Mouse (Mus musculus) limb, embryonic 13.5 days (tissue): ENCODE data around the gene Unc93a. TPM values are rescaled to one million over a fixed set of nuclear protein-coding genes. Genes with fewer than 3 reads are reported as not detected.
"Not testable (repeated sequence)": the region's sequence is repeated elsewhere in the genome, so short reads cannot be mapped to it uniquely, and the experiment has no call there.

Source experiments
- ATAC-seq: fragments of 200-750 bp; cut with Nextera tagmentation; 2 replicates; pipeline ENCODE4 v1.8.0; 2017; ENCODE audit warnings: low read depth, moderate number of reproducible peaks, moderate TSS enrichment; ENCODE audit not compliant: low FRiP score
- H3K27ac ChIP-seq: fragments of 300-500 bp; sonication (generic); 2 replicates; pipeline ENCODE4 v1.5.1; 2015; ENCODE audit warnings: inconsistent platforms, mild to moderate bottlenecking, moderate library complexity
- H3K27me3 ChIP-seq: fragments of 300-500 bp; sonication (generic); 2 replicates; pipeline ENCODE4 v1.6.1; 2015; ENCODE audit warnings: mild to moderate bottlenecking, inconsistent platforms
- H3K36me3 ChIP-seq: fragments of 300-500 bp; sonication (generic); 2 replicates; pipeline ENCODE4 v1.6.1; 2015; ENCODE audit warnings: inconsistent platforms, mild to moderate bottlenecking, moderate library complexity
- H3K4me1 ChIP-seq: fragments of 300-500 bp; sonication (generic); 2 replicates; pipeline ENCODE4 v1.6.1; 2015; ENCODE audit warnings: inconsistent platforms
- H3K4me2 ChIP-seq: fragments of 300-500 bp; sonication (generic); replicated peaks from 2 replicates; pipeline ENCODE4 v1.6.1; 2015; ENCODE audit warnings: inconsistent platforms, mild to moderate bottlenecking, moderate library complexity
- H3K4me3 ChIP-seq: fragments of 300-500 bp; sonication (generic); 2 replicates; pipeline ENCODE4 v1.5.1; 2015; ENCODE audit warnings: moderate library complexity, mild to moderate bottlenecking, inconsistent platforms
- H3K9ac ChIP-seq: fragments of 300-500 bp; sonication (generic); 2 replicates; pipeline ENCODE4 v1.6.1; 2015; ENCODE audit warnings: mild to moderate bottlenecking, inconsistent platforms
- H3K9me3 ChIP-seq: fragments of 300-500 bp; sonication (generic); 2 replicates; pipeline ENCODE4 v1.6.1; 2016; ENCODE audit warnings: inconsistent platforms
- WGBS: fragments of 180-500 bp; shearing (Covaris S2); methylation state at CpG from one replicate; pipeline ENCODE4 v1.1.7; 2015; 5-methylcytosine and 5-hydroxymethylcytosine counted together
- polyA plus RNA-seq: library from polyadenylated mRNA; unstranded; fragments of >200 nt; fragmentation: Nextera tagmentation; extraction: Ambion mirVana; gene quantifications from 2 replicates; pipeline ENCODE4 v1.2.1, GENCODE M21; 2015

Gene Unc93a
- polyA plus RNA-seq, 1 experiment from 2014 or later, result 0.09 TPM

- not testable (repeated sequence) for H3K9me3 ChIP-seq, H3K9ac ChIP-seq, H3K4me1 ChIP-seq, H3K27ac ChIP-seq, ATAC-seq, H3K27me3 ChIP-seq, H3K4me2 ChIP-seq, H3K36me3 ChIP-seq, H3K4me3 ChIP-seq
- 73% methylated on average over 9 of the region's 11 CpGs for WGBS
Observed at GRCm38 (mm10) chr17:13129737-13130465, 1.7 kb downstream of the Unc93a start.

GRCm38 (mm10) chr17:13129324-13129723 is 2.3 kb downstream of the Unc93a start:
- not testable (repeated sequence) for H3K27ac ChIP-seq, H3K27me3 ChIP-seq, H3K36me3 ChIP-seq, H3K4me1 ChIP-seq, H3K4me2 ChIP-seq, ATAC-seq, H3K9me3 ChIP-seq, H3K9ac ChIP-seq, H3K4me3 ChIP-seq
- WGBS, result no CpG with 5 or more reads among the region's 3 CpGs

- not testable (repeated sequence) for H3K4me1 ChIP-seq, H3K9me3 ChIP-seq, ATAC-seq, H3K9ac ChIP-seq, H3K4me3 ChIP-seq, H3K27me3 ChIP-seq, H3K36me3 ChIP-seq, H3K27ac ChIP-seq, H3K4me2 ChIP-seq
- WGBS, result 43% methylated on average over 2 of the region's 3 CpGs
Observed at GRCm38 (mm10) chr17:13124241-13124640, 7.4 kb downstream of the Unc93a start.

- not testable (repeated sequence) for H3K9ac ChIP-seq, H3K4me3 ChIP-seq, H3K9me3 ChIP-seq, H3K27me3 ChIP-seq, H3K27ac ChIP-seq, H3K4me1 ChIP-seq, H3K4me2 ChIP-seq, H3K36me3 ChIP-seq, ATAC-seq
- WGBS, result 97% methylated on average over 2 of the region's 5 CpGs
Observed at GRCm38 (mm10) chr17:13123308-13124038, 8.1 kb downstream of the Unc93a start.

GRCm38 (mm10) chr17:13112504-13113291 is 18.9 kb downstream of the Unc93a start:
- H3K9ac ChIP-seq, H3K36me3 ChIP-seq, H3K4me3 ChIP-seq, H3K4me1 ChIP-seq, H3K27me3 ChIP-seq, H3K4me2 ChIP-seq, H3K9me3 ChIP-seq, H3K27ac ChIP-seq, ATAC-seq: not testable (repeated sequence)
- WGBS, result 50% methylated on average over 3 of the region's 9 CpGs

GRCm38 (mm10) chr17:13106563-13106962 is 25.0 kb downstream of the Unc93a start:
- H3K9me3 ChIP-seq, H3K27ac ChIP-seq, H3K4me2 ChIP-seq, H3K36me3 ChIP-seq, H3K4me1 ChIP-seq, H3K27me3 ChIP-seq, H3K4me3 ChIP-seq, H3K9ac ChIP-seq, ATAC-seq: not testable (repeated sequence)
- 85% methylated on average over 5 of the region's 5 CpGs for WGBS

- H3K4me2 ChIP-seq, H3K4me1 ChIP-seq, H3K9me3 ChIP-seq, H3K9ac ChIP-seq, H3K27me3 ChIP-seq, ATAC-seq, H3K4me3 ChIP-seq, H3K36me3 ChIP-seq, H3K27ac ChIP-seq: not testable (repeated sequence)
- WGBS, result 84% methylated on average over 3 of the region's 4 CpGs
Observed at GRCm38 (mm10) chr17:13092960-13093359, 38.6 kb downstream of the Unc93a start.

- 68% methylated on average over 7 of the region's 8 CpGs for WGBS
- not testable (repeated sequence) for H3K4me2 ChIP-seq, H3K9ac ChIP-seq, H3K9me3 ChIP-seq, H3K4me3 ChIP-seq, ATAC-seq, H3K27ac ChIP-seq, H3K4me1 ChIP-seq, H3K36me3 ChIP-seq, H3K27me3 ChIP-seq
Observed at GRCm38 (mm10) chr17:13092100-13092764, 39.4 kb downstream of the Unc93a start.

- H3K9ac ChIP-seq, H3K27me3 ChIP-seq, H3K36me3 ChIP-seq, H3K9me3 ChIP-seq, ATAC-seq, H3K4me1 ChIP-seq, H3K27ac ChIP-seq, H3K4me2 ChIP-seq, H3K4me3 ChIP-seq: not testable (repeated sequence)
- 44% methylated on average over 1 of the region's 1 CpGs for WGBS
Observed at GRCm38 (mm10) chr17:13091510-13091909, 40.1 kb downstream of the Unc93a start.

- not testable (repeated sequence) for H3K9me3 ChIP-seq, H3K27me3 ChIP-seq, H3K4me2 ChIP-seq, ATAC-seq, H3K9ac ChIP-seq, H3K36me3 ChIP-seq, H3K4me3 ChIP-seq, H3K4me1 ChIP-seq, H3K27ac ChIP-seq
- 75% methylated on average over 4 of the region's 5 CpGs for WGBS
Observed at GRCm38 (mm10) chr17:13069227-13069626, 62.4 kb downstream of the Unc93a start.

- H3K27me3 ChIP-seq, result not testable (repeated sequence)
Observed at GRCm38 (mm10) chr17:13067864-13068385, 63.7 kb downstream of the Unc93a start.

GRCm38 (mm10) chr17:13062882-13063281 is 68.7 kb downstream of the Unc93a start:
- not testable (repeated sequence) for H3K9ac ChIP-seq, H3K4me2 ChIP-seq, H3K27me3 ChIP-seq, H3K4me1 ChIP-seq, H3K9me3 ChIP-seq, H3K36me3 ChIP-seq, H3K4me3 ChIP-seq, H3K27ac ChIP-seq
- 0 out of 2 replicates have a peak, but pooled peaks have one; percentile 19 for ATAC-seq
- WGBS, result 79% methylated on average over 6 of the region's 7 CpGs

More at GRCm38 (mm10) chr17:13067864-13068385, 63.7 kb downstream of the Unc93a start:
- H3K27ac ChIP-seq, H3K9me3 ChIP-seq, H3K4me1 ChIP-seq, H3K4me2 ChIP-seq, H3K9ac ChIP-seq, ATAC-seq, H3K36me3 ChIP-seq, H3K4me3 ChIP-seq: not testable (repeated sequence)
- WGBS, result 92% methylated on average over 1 of the region's 4 CpGs
